Mouse (Mus musculus): ENCODE data around the gene Exoc1.
A peak's percentile ranks its signal among the peaks of the same experiment; 100 is the strongest.

DNA sequence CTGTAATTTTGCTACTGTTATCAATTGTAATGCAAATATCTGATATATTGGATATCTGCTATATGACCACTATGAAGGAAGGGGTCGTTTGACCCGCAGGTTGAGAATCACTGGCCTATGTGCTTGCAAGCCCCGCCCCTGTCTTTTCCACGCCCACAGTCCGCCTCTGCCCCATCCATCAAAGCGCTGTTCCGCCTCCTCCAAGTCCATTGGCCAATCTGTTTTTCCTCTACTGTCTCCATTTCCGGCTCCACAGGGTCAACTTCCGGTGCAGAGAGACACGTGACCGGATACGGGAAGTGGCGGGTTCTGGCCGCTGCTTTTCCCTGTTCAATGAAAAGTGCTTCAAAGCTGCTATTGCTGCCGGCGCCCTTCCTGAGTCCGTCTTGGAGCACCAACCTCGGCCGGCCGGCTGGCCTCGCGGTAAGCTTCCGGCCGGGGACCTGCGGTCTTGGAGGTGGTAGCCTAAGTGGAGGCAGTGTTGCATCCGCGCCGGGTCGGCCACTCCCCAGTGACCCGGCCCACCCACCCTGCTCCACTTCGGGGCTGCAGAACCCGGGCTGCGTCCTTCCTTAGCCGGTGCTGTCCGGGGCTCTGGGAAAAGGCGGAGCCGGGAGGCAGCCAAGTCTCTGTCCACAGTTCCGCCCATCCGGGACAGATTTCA is at the start of gene Exoc1:
- TF ChIP-seq E2F4 (IDR thresholded peaks at IDR 0.05; ENCODE audit: borderline replicate concordance, low read depth, low read length) (no peak), POLR2A (IDR thresholded peaks at IDR 0.05; ENCODE audit: control insufficient read depth in 1 of 2, insufficient read depth in 1 of 2, low read depth in 1 of 2, low read length in 2 of 2, poor library complexity in 1 of 2) (peak; percentile 53 to 76; a peak in 3 of 4 replicates), POLR2AphosphoS5 (IDR thresholded peaks at IDR 0.05; ENCODE audit: borderline replicate concordance, low read depth, low read length) (no peak), KAT2A (conservative IDR thresholded peaks at IDR 0.05; ENCODE audit: low read depth, low read length) (peak; percentile 87), CTCF (IDR thresholded peaks at IDR 0.05 in 2 of 3, conservative IDR thresholded peaks at IDR 0.05 in 1 of 3; ENCODE audit: control insufficient read depth in 1 of 3, insufficient read depth in 1 of 3, low read depth in 2 of 3, low read length in 3 of 3, poor library complexity in 1 of 3, severe bottlenecking in 1 of 3) (no peak)
